8 mouse cellular contexts compared by ENCODE assay signal in the genomic region with DNA sequence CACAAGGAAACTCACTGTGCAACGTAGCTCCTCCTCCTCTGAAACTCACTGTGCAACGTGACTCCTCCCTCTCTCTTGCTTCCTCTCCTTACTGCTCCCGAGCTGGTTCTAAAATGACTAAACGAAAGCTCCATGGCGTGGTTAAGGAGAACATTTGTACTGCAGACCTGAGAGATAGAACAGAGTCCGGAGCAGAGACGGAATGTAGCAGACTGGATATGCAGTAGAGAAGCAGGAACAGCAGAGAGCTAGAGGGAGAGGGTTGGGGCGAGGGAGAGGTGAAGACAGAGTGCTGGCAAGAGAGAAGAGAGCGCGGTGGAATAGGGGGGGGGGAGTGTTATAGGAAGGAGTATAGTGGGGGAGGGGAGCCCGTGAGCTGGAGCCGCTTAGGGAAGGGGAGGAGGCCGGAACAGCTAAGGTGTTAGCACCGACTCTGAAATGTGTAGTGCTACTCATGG.
DNase-seq lines count a peak whose midpoint lies in the region; ATAC-seq lines count a peak whose summit lies in the region.

No protein-coding gene starts in this region.

- no peaks in the 10 kb centered on the region for H3K27me3 ChIP-seq in erythroblast, embryonic 14.5 days (ENCODE audit: control insufficient read depth)

- H3K4me3 ChIP-seq in erythroblast, embryonic 14.5 days (replicated peaks) = peak overlapping the region; percentile 48

- no peaks in the 10 kb centered on the region for H3K36me3 ChIP-seq in erythroblast, embryonic 14.5 days (ENCODE audit: control insufficient read depth)

- H3K9me3 ChIP-seq in erythroblast, embryonic 14.5 days (ENCODE audit: control insufficient read depth, low read length) = no peaks in the 10 kb centered on the region

- peaks cover 15% of the 10 kb centered on the region for H3K4me1 ChIP-seq in erythroblast, embryonic 14.5 days (ENCODE audit: control insufficient read depth)

- WGBS in large intestine, adult 2 months = 2% methylated on average over 14 of the region's 14 CpGs

- DNase-seq in cerebellum, postnatal 10 days = peak; percentile 65
- DNase-seq in cerebellum, adult 11-12 months = no peak
- peak; percentile 54 for DNase-seq in CD4-positive, CD25-positive, alpha-beta regulatory T cell, adult 2 months (ENCODE audit: low read depth, low spot score)
- peak; percentile 58 for DNase-seq in large intestine, adult 2 months (ENCODE audit: low read depth, low spot score)
- DNase-seq in naive thymus-derived CD4-positive, alpha-beta T cell, adult 2 months (ENCODE audit: low read depth) = peak; percentile 55
- no peak for DNase-seq in ovary, postnatal 14 days (ENCODE audit: low spot score)

- ATAC-seq in erythroid progenitor cell, adult 5-6 weeks (replicated peaks; ENCODE audit: low FRiP score, poor library complexity, severe bottlenecking) = no peak

Comparison
In these comparisons a context has a peak if more than half of its experiments do, and no peak if none do; other contexts are left out.
1. DNase-seq: peak in cerebellum, postnatal 10 days (2 of 2), CD4-positive, CD25-positive, alpha-beta regulatory T cell, adult 2 months (single experiment), large intestine, adult 2 months (single experiment) and naive thymus-derived CD4-positive, alpha-beta T cell, adult 2 months (single experiment); none in cerebellum, adult 11-12 months (single experiment) and ovary, postnatal 14 days (single experiment).